Mouse (Mus musculus): ENCODE results near the gene Pdzd7. TPM values are rescaled to one million over a fixed set of nuclear protein-coding genes. Genes with fewer than 3 reads are reported as not detected.

The Pdzd7 gene
- polyA plus RNA-seq, 1 experiment, result 5.0 TPM

DNA sequence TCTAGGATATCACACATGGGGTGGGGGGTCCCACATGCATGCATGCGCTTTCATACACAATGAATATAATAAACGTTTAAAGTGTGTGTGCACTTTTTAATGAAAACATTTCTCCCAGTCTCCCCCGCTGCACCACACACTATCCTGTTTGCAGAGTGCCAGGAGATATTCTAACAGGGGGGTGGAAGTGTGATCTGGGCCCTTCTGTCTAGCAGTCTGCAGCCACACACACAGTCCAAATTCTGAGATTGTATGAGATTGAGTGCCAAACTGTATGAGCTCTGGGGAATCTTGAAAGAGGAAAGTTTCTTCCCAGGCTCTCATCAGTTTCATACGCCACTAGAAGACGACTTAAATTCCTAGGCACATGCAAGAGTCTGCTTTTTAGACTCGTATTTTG lies 57.7 kb downstream of the Pdzd7 start:
- Histone ChIP-seq H3ac (ENCODE audit: control insufficient read depth, insufficient read length) (no peak overlapping the region), H3K4me3 (no peak overlapping the region), H3K27me3 (ENCODE audit: control insufficient read depth, insufficient read depth, insufficient read length) (peaks cover 5% of the 10 kb centered on the region), H3K36me3 (ENCODE audit: control insufficient read depth, insufficient read depth) (no peaks in the 10 kb centered on the region), H3K4me2 (ENCODE audit: low read depth) (no peak overlapping the region), H3K79me2 (ENCODE audit: control insufficient read depth, insufficient read depth) (no peaks in the 10 kb centered on the region)
- TF ChIP-seq USF1 (IDR thresholded peaks at IDR 0.05; ENCODE audit: low read depth) (no peak), MYOD1 (IDR thresholded peaks at IDR 0.05; ENCODE audit: control insufficient read depth in 1 of 3, insufficient read length in 2 of 3, low read depth in 2 of 3) (no peak), POLR2AphosphoS2 (IDR thresholded peaks at IDR 0.05; ENCODE audit: insufficient read length, low read depth) (no peak), TCF12 (IDR thresholded peaks at IDR 0.05; ENCODE audit: insufficient read depth, poor library complexity, severe bottlenecking) (no peak), CEBPB (IDR thresholded peaks at IDR 0.05; ENCODE audit: insufficient read depth, poor library complexity, severe bottlenecking) (no peak), REST (IDR thresholded peaks at IDR 0.05; ENCODE audit: insufficient read depth, insufficient read length) (no peak), MYOG (IDR thresholded peaks at IDR 0.05; ENCODE audit: control insufficient read depth in 1 of 3, insufficient read depth in 1 of 3, insufficient read length in 2 of 3, low read depth in 2 of 3) (no peak), TCF3 (IDR thresholded peaks at IDR 0.05; ENCODE audit: insufficient read length, low read depth) (no peak), MAX (IDR thresholded peaks at IDR 0.05; ENCODE audit: low read depth) (no peak), SRF (IDR thresholded peaks at IDR 0.05; ENCODE audit: control insufficient read depth, insufficient read length, low read depth) (no peak), E2F4 (IDR thresholded peaks at IDR 0.05; ENCODE audit: insufficient read depth) (no peak), POLR2A (IDR thresholded peaks at IDR 0.05; ENCODE audit: insufficient read length, low read depth) (no peak)

DNA sequence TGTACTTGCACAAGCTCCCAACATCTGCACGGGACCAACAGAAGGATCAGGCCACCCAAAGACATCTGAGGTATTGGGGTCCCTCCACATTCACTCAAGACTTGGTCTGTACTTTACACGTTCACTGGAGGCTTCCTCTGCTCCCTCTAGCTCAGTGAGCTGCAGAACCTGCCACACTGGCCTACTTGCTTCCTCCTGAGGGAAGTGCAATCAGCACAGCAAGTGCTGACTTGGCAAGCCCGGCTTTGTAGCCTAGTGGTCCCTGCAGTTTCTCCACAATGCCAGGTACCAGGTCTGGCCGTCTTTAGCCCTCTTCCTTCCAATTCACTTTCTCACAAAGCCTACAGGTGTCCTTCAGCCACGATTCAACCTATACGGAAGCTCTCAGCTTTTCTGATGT lies 58.5 kb downstream of the Pdzd7 start:
- Histone ChIP-seq H3K36me3 (ENCODE audit: control insufficient read depth, insufficient read depth) (no peaks in the 10 kb centered on the region), H3K79me2 (ENCODE audit: control insufficient read depth, insufficient read depth) (no peaks in the 10 kb centered on the region), H3K27me3 (ENCODE audit: control insufficient read depth, insufficient read depth, insufficient read length) (peaks cover 5% of the 10 kb centered on the region), H3K4me2 (ENCODE audit: low read depth) (no peak overlapping the region), H3ac (ENCODE audit: control insufficient read depth, insufficient read length) (no peak overlapping the region), H3K4me3 (no peak overlapping the region)
- no peak for TF ChIP-seq E2F4 (IDR thresholded peaks at IDR 0.05; ENCODE audit: insufficient read depth)
- no peak for TF ChIP-seq TCF12 (IDR thresholded peaks at IDR 0.05; ENCODE audit: insufficient read depth, poor library complexity, severe bottlenecking)
- TF ChIP-seq SRF (IDR thresholded peaks at IDR 0.05; ENCODE audit: control insufficient read depth, insufficient read length, low read depth), result no peak
- no peak for TF ChIP-seq POLR2AphosphoS2 (IDR thresholded peaks at IDR 0.05; ENCODE audit: insufficient read length, low read depth)
- TF ChIP-seq CEBPB (IDR thresholded peaks at IDR 0.05; ENCODE audit: insufficient read depth, poor library complexity, severe bottlenecking), result no peak
- TF ChIP-seq MAX (IDR thresholded peaks at IDR 0.05; ENCODE audit: low read depth), result no peak
- TF ChIP-seq MYOG (IDR thresholded peaks at IDR 0.05; ENCODE audit: control insufficient read depth in 1 of 3, insufficient read depth in 1 of 3, insufficient read length in 2 of 3, low read depth in 2 of 3), result no peak
- TF ChIP-seq MYOD1 (IDR thresholded peaks at IDR 0.05; ENCODE audit: control insufficient read depth in 1 of 3, insufficient read length in 2 of 3, low read depth in 2 of 3), result no peak
- TF ChIP-seq USF1 (IDR thresholded peaks at IDR 0.05; ENCODE audit: low read depth), result no peak
- TF ChIP-seq REST (IDR thresholded peaks at IDR 0.05; ENCODE audit: insufficient read depth, insufficient read length), result no peak
- TF ChIP-seq TCF3 (IDR thresholded peaks at IDR 0.05; ENCODE audit: insufficient read length, low read depth), result no peak
- no peak for TF ChIP-seq POLR2A (IDR thresholded peaks at IDR 0.05; ENCODE audit: insufficient read length, low read depth)

DNA sequence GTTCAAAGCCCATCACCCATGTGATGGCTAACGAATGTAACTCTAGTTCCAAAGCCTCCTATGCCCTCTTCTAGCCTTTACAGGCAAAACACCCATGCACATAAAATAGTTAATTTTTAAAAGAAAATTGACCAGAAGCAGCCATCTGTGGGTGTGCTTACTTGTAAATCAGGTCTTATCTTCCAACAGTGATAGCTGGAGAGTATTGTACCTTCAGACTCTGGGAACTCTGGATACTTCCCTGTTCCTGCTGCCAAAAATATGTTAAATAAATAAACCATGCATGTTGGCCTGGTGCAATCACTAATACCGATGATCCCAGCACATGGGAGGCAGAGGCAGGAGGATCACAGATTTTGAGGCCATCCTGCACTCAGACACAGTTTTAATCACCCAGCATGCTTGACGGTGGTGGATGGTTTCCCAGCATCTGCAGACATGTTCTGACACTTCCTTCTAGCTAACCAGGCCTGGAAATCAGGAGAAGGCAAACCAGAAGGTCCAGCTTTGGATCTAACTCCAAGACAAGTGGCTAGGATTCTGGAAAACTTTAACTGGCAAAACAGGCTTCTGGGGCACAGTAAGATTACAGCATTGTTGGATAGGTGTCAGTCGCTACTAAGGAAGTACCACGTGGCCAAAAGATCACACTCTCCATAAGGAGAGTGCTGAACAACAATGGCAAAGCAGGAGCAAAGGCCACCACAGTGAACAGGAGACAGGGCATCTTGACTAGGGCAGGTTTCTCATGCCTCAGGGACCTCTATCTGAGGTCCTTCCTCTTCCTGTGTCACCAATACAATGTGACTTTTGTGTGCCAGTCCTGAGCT lies 60.1 kb downstream of the Pdzd7 start:
- Histone ChIP-seq H3ac (ENCODE audit: control insufficient read depth, insufficient read length) (no peak overlapping the region), H3K4me2 (ENCODE audit: low read depth) (no peak overlapping the region), H3K79me2 (ENCODE audit: control insufficient read depth, insufficient read depth) (no peaks in the 10 kb centered on the region), H3K27me3 (ENCODE audit: control insufficient read depth, insufficient read depth, insufficient read length) (peaks cover 5% of the 10 kb centered on the region), H3K4me3 (no peak overlapping the region), H3K36me3 (ENCODE audit: control insufficient read depth, insufficient read depth) (peaks cover 11% of the 10 kb centered on the region)
- TF ChIP-seq POLR2AphosphoS2 (IDR thresholded peaks at IDR 0.05; ENCODE audit: insufficient read length, low read depth) (peak; percentile 38), USF1 (IDR thresholded peaks at IDR 0.05; ENCODE audit: low read depth) (no peak), TCF12 (IDR thresholded peaks at IDR 0.05; ENCODE audit: insufficient read depth, poor library complexity, severe bottlenecking) (no peak), MYOD1 (IDR thresholded peaks at IDR 0.05; ENCODE audit: control insufficient read depth in 1 of 3, insufficient read length in 2 of 3, low read depth in 2 of 3) (no peak)

DNA sequence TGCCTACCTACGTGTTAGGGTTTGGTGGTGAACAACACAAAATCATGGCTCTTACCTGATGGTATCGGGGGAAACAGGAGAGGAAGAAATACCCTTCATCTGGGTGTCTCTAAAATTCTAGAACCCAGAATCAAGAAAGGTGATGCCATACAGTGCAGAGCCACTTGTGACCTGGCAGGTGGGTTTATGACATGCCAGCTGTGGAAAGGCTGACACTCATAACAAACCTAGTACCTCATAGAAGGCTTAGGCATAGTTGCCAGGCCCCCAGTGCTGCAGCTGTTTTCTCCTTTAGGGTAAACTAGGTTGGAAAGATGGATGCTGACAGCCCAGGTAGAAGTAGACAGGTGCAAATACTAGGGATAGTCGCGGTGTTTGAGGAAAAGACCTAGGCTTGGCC lies 61.1 kb downstream of the Pdzd7 start:
- Histone ChIP-seq H3K79me2 (ENCODE audit: control insufficient read depth, insufficient read depth) (no peaks in the 10 kb centered on the region), H3K36me3 (ENCODE audit: control insufficient read depth, insufficient read depth) (peaks cover 19% of the 10 kb centered on the region), H3ac (ENCODE audit: control insufficient read depth, insufficient read length) (no peak overlapping the region), H3K4me2 (ENCODE audit: low read depth) (no peak overlapping the region), H3K27me3 (ENCODE audit: control insufficient read depth, insufficient read depth, insufficient read length) (peaks cover 3% of the 10 kb centered on the region), H3K4me3 (no peak overlapping the region)
- no peak for TF ChIP-seq CEBPB (IDR thresholded peaks at IDR 0.05; ENCODE audit: insufficient read depth, poor library complexity, severe bottlenecking)
- TF ChIP-seq SRF (IDR thresholded peaks at IDR 0.05; ENCODE audit: control insufficient read depth, insufficient read length, low read depth), result no peak
- TF ChIP-seq REST (IDR thresholded peaks at IDR 0.05; ENCODE audit: insufficient read depth, insufficient read length), result no peak
- no peak for TF ChIP-seq TCF12 (IDR thresholded peaks at IDR 0.05; ENCODE audit: insufficient read depth, poor library complexity, severe bottlenecking)
- no peak for TF ChIP-seq MYOG (IDR thresholded peaks at IDR 0.05; ENCODE audit: control insufficient read depth in 1 of 3, insufficient read depth in 1 of 3, insufficient read length in 2 of 3, low read depth in 2 of 3)
- TF ChIP-seq TCF3 (IDR thresholded peaks at IDR 0.05; ENCODE audit: insufficient read length, low read depth), result no peak
- TF ChIP-seq E2F4 (IDR thresholded peaks at IDR 0.05; ENCODE audit: insufficient read depth), result no peak
- no peak for TF ChIP-seq POLR2AphosphoS2 (IDR thresholded peaks at IDR 0.05; ENCODE audit: insufficient read length, low read depth)
- no peak for TF ChIP-seq MAX (IDR thresholded peaks at IDR 0.05; ENCODE audit: low read depth)
- TF ChIP-seq USF1 (IDR thresholded peaks at IDR 0.05; ENCODE audit: low read depth), result no peak
- no peak for TF ChIP-seq POLR2A (IDR thresholded peaks at IDR 0.05; ENCODE audit: insufficient read length, low read depth)
- no peak for TF ChIP-seq MYOD1 (IDR thresholded peaks at IDR 0.05; ENCODE audit: control insufficient read depth in 1 of 3, insufficient read length in 2 of 3, low read depth in 2 of 3)

All from myocyte (in vitro differentiated cells).